Mouse (Mus musculus): ENCODE measurements around the gene Kcnj8. TPM values are rescaled to one million over a fixed set of nuclear protein-coding genes. Genes with fewer than 3 reads are reported as not detected.

The Kcnj8 gene
- polyA plus RNA-seq, 1 experiment: 12.8 TPM

DNA sequence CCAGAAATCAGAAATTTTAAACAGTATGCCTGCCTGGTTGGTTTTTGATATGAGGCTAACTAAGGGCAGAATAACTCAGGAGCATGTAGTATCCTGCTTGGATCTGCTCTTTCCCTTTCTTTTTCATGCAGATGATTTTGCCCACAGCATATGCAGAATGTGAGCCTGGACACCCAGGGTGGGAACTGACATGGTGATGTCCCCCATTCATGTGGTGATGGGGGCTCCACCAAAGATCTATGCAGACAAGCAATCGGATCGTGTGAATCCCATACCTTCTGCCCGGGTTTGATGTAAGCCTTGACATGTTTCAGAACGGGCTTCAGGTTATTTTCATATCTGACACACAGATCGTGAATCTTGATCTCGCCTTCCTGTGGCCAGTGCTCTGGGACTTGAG is 31.4 kb upstream of the Kcnj8 start:
- no peak for TF ChIP-seq CTCF (IDR thresholded peaks at IDR 0.05; ENCODE audit: extremely low read depth, insufficient read depth, insufficient read length, insufficient replicate concordance)
- no peak for TF ChIP-seq POLR2A (IDR thresholded peaks at IDR 0.05; ENCODE audit: low read depth, low read length)
- Histone ChIP-seq H3K27me3 (ENCODE audit: control insufficient read depth, insufficient read depth, low read length) (no peaks in the 10 kb centered on the region), H3K4me1 (ENCODE audit: control insufficient read depth, insufficient read depth, insufficient read length) (no peaks in the 10 kb centered on the region), H3K4me3 (ENCODE audit: extremely low read depth, insufficient read depth, insufficient read length) (no peak overlapping the region), H3K27ac (ENCODE audit: insufficient read depth, low read length) (no peak overlapping the region), H3K36me3 (ENCODE audit: control insufficient read depth, insufficient read depth, low read length) (no peaks in the 10 kb centered on the region)
- WGBS: 84% methylated on average over 6 of the region's 6 CpGs
- DNase-seq (ENCODE audit: low read depth in 1 of 2, low spot score in 2 of 2): no peak

DNA sequence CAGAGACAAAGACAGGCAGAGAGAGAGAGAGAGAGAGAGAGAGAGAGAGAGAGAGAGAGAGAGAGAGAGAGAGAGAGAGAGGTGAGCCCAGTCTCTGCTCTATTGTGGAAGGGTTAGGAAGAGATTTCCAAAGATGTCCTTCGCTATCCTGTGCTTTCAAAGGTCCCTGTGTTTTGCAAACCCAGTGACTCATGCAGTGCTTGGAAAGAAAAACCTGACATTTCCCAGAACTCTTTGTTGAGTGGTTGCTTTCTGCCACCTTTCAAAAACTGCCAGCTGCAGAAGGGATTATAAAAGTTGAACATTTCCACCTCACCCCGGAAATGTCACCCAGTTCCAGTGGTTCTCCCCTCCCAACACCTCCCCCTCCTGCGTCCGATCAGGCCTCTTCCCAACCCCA is 7.4 kb upstream of the Kcnj8 start:
- Histone ChIP-seq H3K4me3 (ENCODE audit: extremely low read depth, insufficient read depth, insufficient read length) (no peak overlapping the region), H3K36me3 (ENCODE audit: control insufficient read depth, insufficient read depth, low read length) (no peaks in the 10 kb centered on the region), H3K4me1 (ENCODE audit: control insufficient read depth, insufficient read depth, insufficient read length) (no peaks in the 10 kb centered on the region), H3K27ac (ENCODE audit: insufficient read depth, low read length) (no peak overlapping the region), H3K27me3 (ENCODE audit: control insufficient read depth, insufficient read depth, low read length) (no peaks in the 10 kb centered on the region)
- no peak for TF ChIP-seq POLR2A (IDR thresholded peaks at IDR 0.05; ENCODE audit: low read depth, low read length)
- no peak for TF ChIP-seq CTCF (IDR thresholded peaks at IDR 0.05; ENCODE audit: extremely low read depth, insufficient read depth, insufficient read length, insufficient replicate concordance)
- 71% methylated on average over 4 of the region's 4 CpGs for WGBS
- no peak for DNase-seq (ENCODE audit: low read depth in 1 of 2, low spot score in 2 of 2)

DNA sequence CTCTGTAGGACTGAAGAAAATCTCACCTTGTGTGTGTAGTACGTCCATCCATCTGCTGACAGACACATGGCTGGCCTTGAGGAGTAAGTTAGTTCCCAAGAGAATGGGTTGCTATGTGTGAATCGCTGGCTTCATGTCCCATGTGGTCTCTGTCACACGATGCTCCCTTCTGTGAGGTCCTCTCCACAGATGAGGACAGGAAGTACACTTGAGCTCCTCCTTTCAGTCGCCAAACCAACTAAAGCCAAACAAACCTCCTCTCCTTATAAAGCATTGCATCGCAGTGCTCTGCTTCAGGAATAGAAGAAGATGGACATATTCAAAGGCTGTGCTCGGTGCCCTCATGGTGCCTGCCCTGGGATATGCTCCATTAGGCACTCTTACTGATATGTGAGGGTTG is 6.4 kb upstream of the Kcnj8 start:
- 67% methylated on average over 6 of the region's 6 CpGs for WGBS
- no peaks in the 10 kb centered on the region for H3K4me1 ChIP-seq (ENCODE audit: control insufficient read depth, insufficient read depth, insufficient read length)
- no peaks in the 10 kb centered on the region for H3K27me3 ChIP-seq (ENCODE audit: control insufficient read depth, insufficient read depth, low read length)
- H3K4me3 ChIP-seq (ENCODE audit: extremely low read depth, insufficient read depth, insufficient read length): no peak overlapping the region
- no peak overlapping the region for H3K27ac ChIP-seq (ENCODE audit: insufficient read depth, low read length)
- no peak for TF ChIP-seq POLR2A (IDR thresholded peaks at IDR 0.05; ENCODE audit: low read depth, low read length)
- no peak for TF ChIP-seq CTCF (IDR thresholded peaks at IDR 0.05; ENCODE audit: extremely low read depth, insufficient read depth, insufficient read length, insufficient replicate concordance)
- DNase-seq (ENCODE audit: low read depth in 1 of 2, low spot score in 2 of 2): no peak
- H3K36me3 ChIP-seq (ENCODE audit: control insufficient read depth, insufficient read depth, low read length): no peaks in the 10 kb centered on the region

DNA sequence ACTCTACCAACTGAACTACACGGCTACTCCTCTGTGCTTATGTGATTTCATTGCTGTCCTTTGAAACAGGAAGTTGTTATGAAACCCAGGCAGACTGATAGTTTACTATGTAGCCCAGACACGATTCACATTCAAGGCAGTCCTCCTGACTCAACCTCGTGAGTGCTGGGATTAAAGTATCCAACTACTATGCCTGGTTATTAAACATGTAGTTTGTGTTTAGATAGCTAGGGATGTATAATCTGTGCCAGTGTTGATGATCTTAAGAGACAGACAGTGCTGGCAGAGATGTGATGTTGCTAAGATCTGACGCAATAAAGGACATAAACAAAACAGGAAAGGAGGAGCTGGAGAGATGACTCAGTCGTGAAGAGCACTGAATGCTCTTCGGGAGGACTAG is 1.5 kb upstream of the Kcnj8 start:
- no peak overlapping the region for H3K4me3 ChIP-seq (ENCODE audit: extremely low read depth, insufficient read depth, insufficient read length)
- no peak for DNase-seq (ENCODE audit: low read depth in 1 of 2, low spot score in 2 of 2)

DNA sequence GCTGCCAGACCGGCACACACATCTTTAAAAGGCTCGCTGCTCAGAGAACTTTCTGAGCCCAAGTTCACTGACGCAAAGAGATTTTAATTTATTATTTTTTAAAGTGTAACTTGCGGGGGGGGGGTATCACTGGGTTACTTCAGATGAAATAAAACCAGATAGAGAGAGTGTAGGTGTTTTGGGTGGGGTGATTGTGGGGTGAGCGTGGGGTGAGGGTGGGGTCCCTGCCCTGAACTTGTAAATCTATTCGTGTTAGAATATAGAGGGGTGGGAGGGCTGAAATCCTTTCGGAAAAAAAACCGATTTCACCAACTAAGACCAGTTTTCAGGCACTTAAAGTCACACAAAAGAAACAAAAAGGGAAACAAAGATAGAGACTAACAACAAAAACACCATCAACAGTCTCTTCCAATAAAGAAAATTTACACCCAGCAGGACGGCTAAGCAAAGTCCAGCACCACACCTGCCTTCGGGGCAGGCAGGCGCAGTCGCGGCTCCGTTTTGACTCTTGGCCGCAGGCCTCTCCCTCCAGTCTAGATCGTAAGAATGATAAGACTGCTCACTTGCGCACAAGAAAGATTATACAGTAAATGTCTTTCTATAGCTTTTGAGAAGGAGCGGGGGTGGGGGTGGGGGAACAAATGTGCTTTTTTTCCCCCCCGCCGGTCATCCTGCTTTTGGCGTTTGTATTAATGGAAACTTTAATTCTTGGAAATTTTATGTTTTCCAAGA is 381 bp upstream of the Kcnj8 start:
- 5% methylated on average over 21 of the region's 21 CpGs for WGBS
- H3K4me3 ChIP-seq (ENCODE audit: extremely low read depth, insufficient read depth, insufficient read length): peak overlapping the region; percentile 53; the same call in 1 of the 2 replicates
- peaks cover 11% of the 10 kb centered on the region; the same call in 1 of the 2 replicates for H3K27me3 ChIP-seq (ENCODE audit: control insufficient read depth, insufficient read depth, low read length)
- TF ChIP-seq POLR2A (IDR thresholded peaks at IDR 0.05; ENCODE audit: low read depth, low read length): no peak
- no peak for TF ChIP-seq CTCF (IDR thresholded peaks at IDR 0.05; ENCODE audit: extremely low read depth, insufficient read depth, insufficient read length, insufficient replicate concordance)
- peak overlapping the region; percentile 64 for H3K27ac ChIP-seq (ENCODE audit: insufficient read depth, low read length)
- DNase-seq (ENCODE audit: low read depth in 1 of 2, low spot score in 2 of 2): no peak
- no peaks in the 10 kb centered on the region for H3K4me1 ChIP-seq (ENCODE audit: control insufficient read depth, insufficient read depth, insufficient read length)
- no peaks in the 10 kb centered on the region for H3K36me3 ChIP-seq (ENCODE audit: control insufficient read depth, insufficient read depth, low read length)

More for the DNA sequence above, 1.5 kb upstream of the Kcnj8 start:
- H3K4me1 ChIP-seq (ENCODE audit: control insufficient read depth, insufficient read depth, insufficient read length): no peaks in the 10 kb centered on the region
- H3K27ac ChIP-seq (ENCODE audit: insufficient read depth, low read length): no peak overlapping the region
- no peak for TF ChIP-seq CTCF (IDR thresholded peaks at IDR 0.05; ENCODE audit: extremely low read depth, insufficient read depth, insufficient read length, insufficient replicate concordance)
- TF ChIP-seq POLR2A (IDR thresholded peaks at IDR 0.05; ENCODE audit: low read depth, low read length): no peak
- no peaks in the 10 kb centered on the region for H3K36me3 ChIP-seq (ENCODE audit: control insufficient read depth, insufficient read depth, low read length)
- peaks cover 11% of the 10 kb centered on the region; the same call in 1 of the 2 replicates for H3K27me3 ChIP-seq (ENCODE audit: control insufficient read depth, insufficient read depth, low read length)
- 23% methylated on average over 6 of the region's 6 CpGs for WGBS

DNA sequence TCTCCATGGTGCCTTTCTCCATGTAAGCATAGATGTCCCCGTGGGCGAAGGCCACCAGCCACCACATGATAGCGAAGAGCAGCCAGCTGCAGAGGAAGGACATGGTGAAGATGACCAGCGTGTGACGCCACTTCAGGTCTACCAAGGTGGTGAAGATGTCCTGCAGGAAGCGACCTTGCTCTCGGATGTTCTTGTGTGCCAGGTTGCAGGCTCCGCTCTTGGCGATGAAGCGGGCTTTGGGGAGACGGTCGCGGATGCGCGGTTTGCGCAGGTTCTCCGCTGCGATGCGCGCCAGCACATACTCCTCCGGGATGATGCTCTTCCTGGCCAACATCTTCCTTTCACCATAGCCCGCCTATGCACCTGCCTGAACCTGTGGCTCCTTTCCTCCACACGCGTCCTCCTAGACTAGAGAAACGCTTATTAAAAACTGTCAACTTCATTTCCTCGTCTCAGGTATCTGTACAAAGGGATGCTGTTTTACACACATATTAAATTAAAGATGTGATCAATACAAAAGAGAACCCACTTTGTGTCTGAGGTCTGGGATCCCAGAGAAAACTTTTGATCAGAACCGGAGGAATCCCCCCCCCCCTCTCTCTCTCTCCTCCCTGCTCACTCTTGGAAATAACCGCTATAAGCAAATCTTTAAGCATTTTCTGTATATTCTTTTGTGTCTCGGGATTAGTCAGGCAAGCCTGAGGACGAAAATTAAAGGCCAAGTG is 1.2 kb downstream of the Kcnj8 start:
- DNase-seq (ENCODE audit: low read depth in 1 of 2, low spot score in 2 of 2): no peak
- 21% methylated on average over 30 of the region's 30 CpGs for WGBS
- Histone ChIP-seq H3K36me3 (ENCODE audit: control insufficient read depth, insufficient read depth, low read length) (no peaks in the 10 kb centered on the region), H3K27ac (ENCODE audit: insufficient read depth, low read length) (no peak overlapping the region), H3K4me3 (ENCODE audit: extremely low read depth, insufficient read depth, insufficient read length) (peak overlapping the region; percentile 25), H3K27me3 (ENCODE audit: control insufficient read depth, insufficient read depth, low read length) (peaks cover 11% of the 10 kb centered on the region; the same call in 1 of the 2 replicates), H3K4me1 (ENCODE audit: control insufficient read depth, insufficient read depth, insufficient read length) (no peaks in the 10 kb centered on the region)
- no peak for TF ChIP-seq CTCF (IDR thresholded peaks at IDR 0.05; ENCODE audit: extremely low read depth, insufficient read depth, insufficient read length, insufficient replicate concordance)
- TF ChIP-seq POLR2A (IDR thresholded peaks at IDR 0.05; ENCODE audit: low read depth, low read length): no peak
